Mouse (Mus musculus) hindbrain, embryonic 14.5 days (tissue): Measurements from ENCODE around the gene Scnn1a. TPM values are rescaled to one million over a fixed set of nuclear protein-coding genes. Genes with fewer than 3 reads are reported as not detected.

Source experiments
- ATAC-seq: fragments of 200-750 bp; cut with Nextera tagmentation; 2 replicates; pipeline ENCODE4 v1.8.0; 2017; ENCODE audit warnings: moderate number of reproducible peaks, mild to moderate bottlenecking, moderate TSS enrichment, moderate library complexity; ENCODE audit not compliant: low FRiP score
- DNase-seq: peaks from one replicate; pipeline ENCODE4 v3.0.0-alpha.2; 2015; ENCODE audit warnings: low spot score
- H3K27ac ChIP-seq: fragments of 300-500 bp; sonication (generic); 2 replicates; pipeline ENCODE4 v1.5.1; 2014; ENCODE audit warnings: mild to moderate bottlenecking, moderate library complexity
- H3K27me3 ChIP-seq: fragments of 300-500 bp; sonication (generic); 2 replicates; pipeline ENCODE4 v1.6.1; 2014; ENCODE audit warnings: mild to moderate bottlenecking, low read length, mixed read lengths; ENCODE audit not compliant: control insufficient read depth, insufficient read depth
- H3K36me3 ChIP-seq: fragments of 300-500 bp; sonication (generic); replicated peaks from 2 replicates; pipeline ENCODE4 v1.6.1; 2014; ENCODE audit not compliant: control insufficient read depth, insufficient read depth
- H3K4me1 ChIP-seq: fragments of 300-500 bp; sonication (generic); replicated peaks from 2 replicates; pipeline ENCODE4 v1.6.1; 2014; ENCODE audit warnings: antibody characterized with exemption, low read length, mixed read lengths; ENCODE audit not compliant: control insufficient read depth, insufficient read depth
- H3K4me2 ChIP-seq: fragments of 300-500 bp; sonication (generic); replicated peaks from 2 replicates; pipeline ENCODE4 v1.6.1; 2014; ENCODE audit warnings: mild to moderate bottlenecking, moderate library complexity
- H3K4me3 ChIP-seq: fragments of 300-500 bp; sonication (generic); replicated peaks from 2 replicates; pipeline ENCODE4 v1.5.1; 2014; ENCODE audit warnings: mild to moderate bottlenecking, low read length
- H3K9ac ChIP-seq: fragments of 300-500 bp; sonication (generic); 2 replicates; pipeline ENCODE4 v1.6.1; 2014
- H3K9me3 ChIP-seq: fragments of 300-500 bp; sonication (generic); 2 replicates; pipeline ENCODE4 v1.6.1; 2016; ENCODE audit warnings: low read length; ENCODE audit not compliant: control insufficient read depth
- WGBS: fragments of 180-500 bp; shearing (Covaris S2); extraction: QIAGEN DNeasy Blood & Tissue Kit; methylation state at CpG from one replicate; pipeline ENCODE4 v1.1.7; 2014; 5-methylcytosine and 5-hydroxymethylcytosine counted together
- polyA plus RNA-seq: library from polyadenylated mRNA; unstranded; fragments of >200 nt; fragmentation: Nextera tagmentation; extraction: Ambion mirVana; gene quantifications from 2 replicates; pipeline ENCODE4 v1.2.1, GENCODE M21; 2014

Scnn1a gene
- polyA plus RNA-seq, 1 experiment from 2014 or later, result 0.50 TPM

- Histone ChIP-seq H3K4me3 (0 out of 2 replicates have a peak overlapping the region, but pooled peaks have one; percentile 5), H3K4me2 (peak overlapping the region; percentile 24; the same call in 1 of the 2 replicates), H3K9ac (no peak overlapping the region), H3K27ac (no peak overlapping the region), H3K27me3 (peaks cover 37% of the 10 kb centered on the region), H3K9me3 (no peaks in the 10 kb centered on the region), H3K36me3 (no peaks in the 10 kb centered on the region), H3K4me1 (peaks cover 4% of the 10 kb centered on the region)
- WGBS, result 14% methylated on average over 15 of the region's 15 CpGs
- DNase-seq (no peak), ATAC-seq (no peak)
Measured at GRCm38 (mm10) chr6:125363021-125363420, 42.6 kb downstream of the Scnn1a start.

DNA sequence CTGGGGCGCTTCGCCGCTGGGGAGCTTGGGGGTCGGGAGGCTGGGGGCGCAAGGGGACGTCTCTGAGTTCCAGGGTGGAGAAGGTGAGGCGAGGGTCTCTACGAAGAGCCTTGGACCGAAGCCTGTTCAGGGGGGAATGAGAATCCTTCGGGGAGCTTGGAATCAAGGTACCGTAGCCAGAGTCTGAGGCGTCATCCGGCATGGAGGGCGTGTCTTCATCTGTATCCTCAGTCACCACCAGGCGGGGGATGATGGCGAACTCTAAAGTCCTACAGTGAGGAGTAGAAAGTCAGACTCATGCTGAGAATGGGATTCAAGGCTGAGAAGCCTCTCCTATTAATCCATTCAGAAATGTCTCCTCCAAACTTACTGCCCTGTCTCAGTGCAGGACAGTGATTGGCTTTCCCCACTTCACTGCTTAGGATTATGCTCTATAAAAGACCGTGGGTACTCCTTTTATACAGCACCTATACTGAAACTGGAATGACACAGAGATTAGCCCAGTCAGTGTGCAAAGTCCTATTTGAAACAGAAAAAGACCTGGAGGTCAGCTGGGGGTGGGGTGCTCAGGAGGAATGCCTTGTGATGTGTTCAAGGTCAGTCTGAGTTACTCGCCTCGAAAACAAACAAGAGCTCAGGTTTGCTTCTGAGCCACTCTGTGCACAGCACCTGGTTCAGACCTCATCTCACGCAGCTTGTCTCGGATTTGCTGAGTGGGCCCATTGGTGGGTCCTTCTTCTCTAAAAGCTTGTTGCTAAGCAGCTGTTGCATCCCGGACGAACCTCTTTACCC lies 43.2 kb downstream of the Scnn1a start:
- Histone ChIP-seq H3K9ac (no peak overlapping the region), H3K4me2 (peak overlapping the region; percentile 24; the same call in 1 of the 2 replicates), H3K4me3 (0 out of 2 replicates have a peak overlapping the region, but pooled peaks have one; percentile 5), H3K27me3 (peaks cover 37% of the 10 kb centered on the region), H3K9me3 (no peaks in the 10 kb centered on the region), H3K4me1 (peaks cover 4% of the 10 kb centered on the region), H3K27ac (no peak overlapping the region), H3K36me3 (no peaks in the 10 kb centered on the region)
- DNase-seq (no peak), ATAC-seq (no peak)
- 9% methylated on average over 23 of the region's 23 CpGs for WGBS

- ATAC-seq, result no peak
- DNase-seq, result no peak
- 6% methylated on average over 8 of the region's 8 CpGs for WGBS
Measured at GRCm38 (mm10) chr6:125364448-125364847, 44.0 kb downstream of the Scnn1a start.

GRCm38 (mm10) chr6:125365522-125365921 lies 45.1 kb downstream of the Scnn1a start:
- Histone ChIP-seq H3K4me3 (no peak overlapping the region), H3K27me3 (peaks cover 37% of the 10 kb centered on the region), H3K9me3 (no peaks in the 10 kb centered on the region), H3K36me3 (no peaks in the 10 kb centered on the region), H3K9ac (no peak overlapping the region), H3K27ac (no peak overlapping the region), H3K4me2 (no peak overlapping the region), H3K4me1 (peaks cover 4% of the 10 kb centered on the region)
- no peak for ATAC-seq
- no peak for DNase-seq
- WGBS, result 90% methylated on average over 5 of the region's 5 CpGs

More at GRCm38 (mm10) chr6:125364448-125364847, 44.0 kb downstream of the Scnn1a start:
- Histone ChIP-seq H3K36me3 (no peaks in the 10 kb centered on the region), H3K9ac (no peak overlapping the region), H3K4me1 (peaks cover 4% of the 10 kb centered on the region), H3K27me3 (peaks cover 37% of the 10 kb centered on the region), H3K4me2 (no peak overlapping the region), H3K27ac (no peak overlapping the region), H3K9me3 (no peaks in the 10 kb centered on the region), H3K4me3 (no peak overlapping the region)

DNA sequence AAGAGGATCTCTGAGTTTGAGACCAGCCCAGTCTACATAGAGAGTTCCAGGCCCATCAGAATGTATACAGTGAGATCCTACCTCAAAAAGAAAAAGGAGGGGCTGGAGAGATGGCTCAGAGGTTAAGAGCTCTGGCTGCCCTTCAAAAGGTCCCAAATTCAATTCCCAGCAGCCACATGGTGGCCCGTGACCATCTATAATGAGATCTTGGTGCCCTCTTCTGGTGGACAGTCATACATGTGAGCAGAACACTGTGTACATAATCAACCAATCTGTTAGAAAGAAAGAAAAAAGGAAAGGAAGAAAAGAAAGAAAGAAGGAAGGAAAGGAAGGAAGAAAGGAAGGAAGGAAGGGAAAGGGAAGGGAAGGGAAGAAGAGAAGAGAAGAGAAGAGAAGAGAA lies 45.7 kb downstream of the Scnn1a start:
- ATAC-seq (no peak), DNase-seq (no peak)
- no peak overlapping the region for H3K4me3 ChIP-seq
- no peak overlapping the region for H3K27ac ChIP-seq
- H3K27me3 ChIP-seq, result peaks cover 32% of the 10 kb centered on the region
- no peaks in the 10 kb centered on the region for H3K9me3 ChIP-seq
- peaks cover 4% of the 10 kb centered on the region for H3K4me1 ChIP-seq
- no peaks in the 10 kb centered on the region for H3K36me3 ChIP-seq
- H3K4me2 ChIP-seq, result no peak overlapping the region
- WGBS, result 67% methylated on average over 1 of the region's 1 CpGs
- H3K9ac ChIP-seq, result no peak overlapping the region

GRCm38 (mm10) chr6:125367758-125368371 lies 47.4 kb downstream of the Scnn1a start:
- Histone ChIP-seq H3K27ac (no peak overlapping the region), H3K4me2 (no peak overlapping the region), H3K27me3 (peaks cover 22% of the 10 kb centered on the region), H3K36me3 (no peaks in the 10 kb centered on the region), H3K9ac (no peak overlapping the region), H3K4me3 (no peak overlapping the region), H3K9me3 (no peaks in the 10 kb centered on the region), H3K4me1 (peaks cover 4% of the 10 kb centered on the region)
- ATAC-seq (no peak), DNase-seq (no peak)
- WGBS, result 50% methylated on average over 4 of the region's 4 CpGs

DNA sequence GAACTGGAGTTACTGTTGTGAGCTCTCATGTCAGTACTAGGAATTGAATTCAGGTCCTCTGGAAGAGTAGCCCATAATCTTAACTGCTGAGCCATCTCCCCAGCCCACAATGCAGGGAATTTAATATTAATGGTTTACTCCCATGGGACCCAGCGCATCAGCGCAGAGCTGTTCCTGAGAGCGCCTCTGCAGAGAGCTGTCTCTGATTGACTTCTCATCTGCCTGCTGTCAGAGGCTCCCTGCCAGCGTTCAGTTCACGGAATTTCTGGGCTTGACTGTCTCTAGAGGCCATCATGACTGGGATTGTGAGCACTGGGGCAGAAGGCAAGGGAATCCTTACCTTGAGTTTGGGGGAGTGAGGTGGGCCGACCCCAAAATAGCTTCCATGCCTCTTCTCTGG lies 56.6 kb downstream of the Scnn1a start:
- H3K27me3 ChIP-seq, result peaks cover 49% of the 10 kb centered on the region

DNA sequence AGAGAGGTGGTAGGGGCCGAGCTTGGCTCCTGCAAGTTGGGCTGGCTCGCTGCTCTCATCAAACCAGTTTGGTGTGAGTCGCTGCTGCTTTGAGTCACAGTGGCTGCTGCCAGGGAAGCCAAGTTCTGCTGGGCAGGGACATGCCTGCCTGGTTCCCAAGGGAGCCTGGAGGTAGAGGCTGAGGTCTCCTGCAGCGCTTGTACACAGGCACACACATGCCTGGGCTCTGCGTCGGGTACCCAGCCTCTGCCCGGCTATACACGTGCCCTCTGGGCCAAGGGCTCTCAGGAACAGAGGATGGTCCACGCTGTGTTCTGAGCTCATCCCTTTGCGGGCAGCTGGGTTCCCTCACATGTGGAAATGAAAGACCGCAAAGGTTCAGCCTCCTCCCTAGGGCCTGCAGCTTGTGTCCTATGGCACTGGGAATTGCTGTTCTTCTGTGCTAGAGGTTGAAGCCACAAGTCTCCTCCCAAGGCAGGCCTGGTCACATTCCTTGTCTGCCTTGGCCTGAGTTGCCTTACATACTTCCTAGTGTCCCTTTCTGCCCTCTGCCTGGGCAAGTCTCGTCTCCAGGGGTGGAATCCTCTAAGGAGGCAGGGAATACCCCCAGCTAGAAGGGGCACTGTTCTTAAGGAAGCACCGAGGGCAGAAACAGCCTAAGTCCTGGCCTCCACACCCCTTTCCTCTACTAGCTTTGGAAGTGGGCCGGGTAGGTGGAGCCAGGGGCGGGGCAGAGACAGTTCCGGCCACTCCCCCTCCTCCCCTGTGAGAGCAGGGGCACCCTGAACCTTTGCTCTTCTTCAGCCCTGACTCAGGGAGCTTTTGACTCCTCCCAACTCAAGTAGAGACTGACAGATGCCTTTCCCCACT lies 57.4 kb downstream of the Scnn1a start:
- DNase-seq (no peak), ATAC-seq (no peak)
- Histone ChIP-seq H3K4me1 (peaks cover 18% of the 10 kb centered on the region), H3K4me2 (no peak overlapping the region), H3K4me3 (no peak overlapping the region), H3K9ac (no peak overlapping the region), H3K36me3 (no peaks in the 10 kb centered on the region), H3K9me3 (no peaks in the 10 kb centered on the region), H3K27ac (no peak overlapping the region), H3K27me3 (peaks cover 51% of the 10 kb centered on the region)
- WGBS, result 36% methylated on average over 16 of the region's 16 CpGs

More for the DNA sequence above, 56.6 kb downstream of the Scnn1a start:
- H3K9ac ChIP-seq, result no peak overlapping the region
- no peak for ATAC-seq
- DNase-seq, result no peak
- no peak overlapping the region for H3K4me3 ChIP-seq
- peaks cover 18% of the 10 kb centered on the region for H3K4me1 ChIP-seq
- H3K36me3 ChIP-seq, result no peaks in the 10 kb centered on the region
- 35% methylated on average over 6 of the region's 6 CpGs for WGBS
- no peaks in the 10 kb centered on the region for H3K9me3 ChIP-seq
- no peak overlapping the region for H3K27ac ChIP-seq
- H3K4me2 ChIP-seq, result no peak overlapping the region

- H3K4me1 ChIP-seq, result peaks cover 18% of the 10 kb centered on the region
- ATAC-seq, result no peak
- H3K9me3 ChIP-seq, result no peaks in the 10 kb centered on the region
- no peak overlapping the region for H3K4me2 ChIP-seq
- H3K9ac ChIP-seq, result no peak overlapping the region
- no peak overlapping the region for H3K4me3 ChIP-seq
- whole genome bisulfite sequencing, result 16% methylated on average over 6 of the region's 6 CpGs
- no peak overlapping the region for H3K27ac ChIP-seq
- no peaks in the 10 kb centered on the region for H3K36me3 ChIP-seq
- DNase-seq, result no peak
- H3K27me3 ChIP-seq, result peaks cover 51% of the 10 kb centered on the region
Measured at GRCm38 (mm10) chr6:125378621-125379020, 58.2 kb downstream of the Scnn1a start.
